Mouse (Mus musculus) heart, adult 2 months (tissue): ENCODE data around the gene Slc22a18.

Experiments used
- CTCF ChIP-seq: fragments of 200-600 bp; IDR thresholded peaks from 2 replicates; pipeline ENCODE4 v1.8.1; 2022; ENCODE audit warnings: antibody characterized with exemption, mild to moderate bottlenecking, moderate library complexity
- EP300 ChIP-seq: fragments of 200-500 bp; IDR thresholded peaks from 2 replicates; pipeline ENCODE4 v1.6.1; 2011; ENCODE audit warnings: low read depth, low read length, control low read depth; ENCODE audit not compliant: insufficient read depth

GRCm38 (mm10) chr7:143428814-143429499, 44.6 kb upstream of the Slc22a18 start:
- TF ChIP-seq EP300 (no peak), CTCF (no peak)
